Mouse (Mus musculus) hindbrain, embryonic 11.5 days (tissue): ENCODE data around the gene Paqr5. TPM values are rescaled to one million over a fixed set of nuclear protein-coding genes. Genes with fewer than 3 reads are reported as not detected.

Source experiments
- ATAC-seq: fragments of 200-750 bp; cut with Nextera tagmentation; 2 replicates; pipeline ENCODE4 v1.8.0; 2017; ENCODE audit warnings: mild to moderate bottlenecking, moderate TSS enrichment, moderate library complexity; ENCODE audit not compliant: low FRiP score
- DNase-seq: peaks from one replicate; pipeline ENCODE4 v3.0.0-alpha.2; 2015; ENCODE audit warnings: low spot score
- H3K27ac ChIP-seq: fragments of 300-500 bp; sonication (generic); 2 replicates; pipeline ENCODE4 v1.5.1; 2014; ENCODE audit warnings: mild to moderate bottlenecking, low read depth, low read length
- H3K27me3 ChIP-seq: fragments of 300-500 bp; sonication (generic); 2 replicates; pipeline ENCODE4 v1.6.1; 2014; ENCODE audit warnings: mild to moderate bottlenecking, low read length, moderate library complexity, mixed read lengths; ENCODE audit not compliant: control insufficient read depth, insufficient read depth
- H3K36me3 ChIP-seq: fragments of 300-500 bp; sonication (generic); 2 replicates; pipeline ENCODE4 v1.6.1; 2014; ENCODE audit warnings: mild to moderate bottlenecking, low read length, moderate library complexity, mixed read lengths; ENCODE audit not compliant: control insufficient read depth, insufficient read depth
- H3K4me1 ChIP-seq: fragments of 300-500 bp; sonication (generic); replicated peaks from 2 replicates; pipeline ENCODE4 v1.6.1; 2014; ENCODE audit warnings: low read length, mixed read lengths; ENCODE audit not compliant: control insufficient read depth, insufficient read depth
- H3K4me2 ChIP-seq: fragments of 300-500 bp; sonication (generic); replicated peaks from 2 replicates; pipeline ENCODE4 v1.6.1; 2014; ENCODE audit warnings: mild to moderate bottlenecking, low read depth, low read length
- H3K4me3 ChIP-seq: fragments of 300-500 bp; sonication (generic); 2 replicates; pipeline ENCODE4 v1.5.1; 2014; ENCODE audit warnings: low read depth, low read length
- H3K9ac ChIP-seq: fragments of 300-500 bp; sonication (generic); 2 replicates; pipeline ENCODE4 v1.6.1; 2014; ENCODE audit warnings: low read depth, low read length
- H3K9me3 ChIP-seq: fragments of 300-500 bp; sonication (generic); 2 replicates; pipeline ENCODE4 v1.6.1; 2016; ENCODE audit warnings: low read length; ENCODE audit not compliant: control insufficient read depth
- WGBS: fragments of 180-500 bp; shearing (Covaris S2); extraction: QIAGEN DNeasy Blood & Tissue Kit; methylation state at CpG from one replicate; pipeline ENCODE4 v1.1.7; 2014; 5-methylcytosine and 5-hydroxymethylcytosine counted together
- polyA plus RNA-seq: library from polyadenylated mRNA; unstranded; fragments of >200 nt; fragmentation: Nextera tagmentation; extraction: Ambion mirVana; gene quantifications from 2 replicates; pipeline ENCODE4 v1.2.1, GENCODE M21; 2014

The Paqr5 gene
- polyA plus RNA-seq, 1 experiment from 2014 or later = 1.3 TPM

- H3K36me3 ChIP-seq = no peaks in the 10 kb centered on the region
- WGBS = 89% methylated on average over 14 of the region's 14 CpGs
- no peak overlapping the region for H3K9ac ChIP-seq
- no peak overlapping the region for H3K4me2 ChIP-seq
- DNase-seq (no peak), ATAC-seq (no peak)
- H3K9me3 ChIP-seq = no peaks in the 10 kb centered on the region
- H3K4me1 ChIP-seq = no peaks in the 10 kb centered on the region
- no peak overlapping the region for H3K27ac ChIP-seq
- no peaks in the 10 kb centered on the region for H3K27me3 ChIP-seq
- no peak overlapping the region for H3K4me3 ChIP-seq
Observed at GRCm38 (mm10) chr9:62018229-62019093, 8.2 kb downstream of the Paqr5 start.

GRCm38 (mm10) chr9:62017329-62017728, 9.3 kb downstream of the Paqr5 start:
- Histone ChIP-seq H3K9ac (no peak overlapping the region), H3K36me3 (no peaks in the 10 kb centered on the region), H3K27me3 (no peaks in the 10 kb centered on the region), H3K4me3 (no peak overlapping the region), H3K4me2 (no peak overlapping the region), H3K9me3 (no peaks in the 10 kb centered on the region), H3K4me1 (no peaks in the 10 kb centered on the region), H3K27ac (no peak overlapping the region)
- no peak for ATAC-seq
- no peak for DNase-seq
- WGBS = 84% methylated on average over 6 of the region's 6 CpGs

- H3K4me1 ChIP-seq = no peaks in the 10 kb centered on the region
- H3K4me3 ChIP-seq = no peak overlapping the region
- no peak overlapping the region for H3K4me2 ChIP-seq
- DNase-seq = no peak
- H3K27me3 ChIP-seq = no peaks in the 10 kb centered on the region
- no peaks in the 10 kb centered on the region for H3K36me3 ChIP-seq
- no peak overlapping the region for H3K9ac ChIP-seq
- H3K27ac ChIP-seq = no peak overlapping the region
- no peak for ATAC-seq
- H3K9me3 ChIP-seq = no peaks in the 10 kb centered on the region
- WGBS = 65% methylated on average over 3 of the region's 3 CpGs
Observed at GRCm38 (mm10) chr9:62015504-62015903, 11.2 kb downstream of the Paqr5 start.

GRCm38 (mm10) chr9:62013316-62014097, 13.1 kb downstream of the Paqr5 start:
- no peak for DNase-seq
- 74% methylated on average over 12 of the region's 12 CpGs for WGBS
- no peak overlapping the region for H3K9ac ChIP-seq
- H3K9me3 ChIP-seq = no peaks in the 10 kb centered on the region
- H3K27me3 ChIP-seq = no peaks in the 10 kb centered on the region
- H3K4me3 ChIP-seq = no peak overlapping the region
- H3K36me3 ChIP-seq = no peaks in the 10 kb centered on the region
- H3K4me2 ChIP-seq = no peak overlapping the region
- ATAC-seq = no peak
- H3K4me1 ChIP-seq = no peaks in the 10 kb centered on the region
- H3K27ac ChIP-seq = no peak overlapping the region

GRCm38 (mm10) chr9:62008360-62008759, 18.3 kb downstream of the Paqr5 start:
- no peak overlapping the region for H3K9ac ChIP-seq
- no peaks in the 10 kb centered on the region for H3K36me3 ChIP-seq
- peaks cover 2% of the 10 kb centered on the region; the same call in 1 of the 2 replicates for H3K4me1 ChIP-seq
- no peak overlapping the region for H3K4me3 ChIP-seq
- no peak overlapping the region for H3K27ac ChIP-seq
- H3K27me3 ChIP-seq = no peaks in the 10 kb centered on the region
- no peak for ATAC-seq
- 71% methylated on average over 5 of the region's 5 CpGs for WGBS
- H3K9me3 ChIP-seq = no peaks in the 10 kb centered on the region
- no peak overlapping the region for H3K4me2 ChIP-seq
- DNase-seq = no peak

- ATAC-seq (no peak), DNase-seq (no peak)
- no peaks in the 10 kb centered on the region for H3K9me3 ChIP-seq
- H3K4me2 ChIP-seq = no peak overlapping the region
- H3K27ac ChIP-seq = no peak overlapping the region
- 65% methylated on average over 4 of the region's 4 CpGs for WGBS
- H3K36me3 ChIP-seq = no peaks in the 10 kb centered on the region
- no peaks in the 10 kb centered on the region for H3K27me3 ChIP-seq
- H3K4me3 ChIP-seq = no peak overlapping the region
- peaks cover 2% of the 10 kb centered on the region; the same call in 1 of the 2 replicates for H3K4me1 ChIP-seq
- no peak overlapping the region for H3K9ac ChIP-seq
Observed at GRCm38 (mm10) chr9:62007028-62007427, 19.6 kb downstream of the Paqr5 start.

- no peaks in the 10 kb centered on the region for H3K9me3 ChIP-seq
- no peaks in the 10 kb centered on the region for H3K27me3 ChIP-seq
- no peak overlapping the region for H3K27ac ChIP-seq
- 23% methylated on average over 2 of the region's 2 CpGs for WGBS
- DNase-seq (peak; percentile 44), ATAC-seq (no peak)
- no peak overlapping the region for H3K4me2 ChIP-seq
- no peak overlapping the region for H3K9ac ChIP-seq
- H3K36me3 ChIP-seq = no peaks in the 10 kb centered on the region
- peaks cover 2% of the 10 kb centered on the region; the same call in 1 of the 2 replicates for H3K4me1 ChIP-seq
- no peak overlapping the region for H3K4me3 ChIP-seq
Observed at GRCm38 (mm10) chr9:62003611-62004010, 23.0 kb downstream of the Paqr5 start.

- Histone ChIP-seq H3K27ac (no peak overlapping the region), H3K4me1 (peaks cover 2% of the 10 kb centered on the region; the same call in 1 of the 2 replicates)
- ATAC-seq = no peak
Observed at GRCm38 (mm10) chr9:61999653-62000420, 26.8 kb downstream of the Paqr5 start.

More at GRCm38 (mm10) chr9:61999653-62000420, 26.8 kb downstream of the Paqr5 start:
- no peak for DNase-seq
- Histone ChIP-seq H3K9ac (no peak overlapping the region), H3K4me2 (no peak overlapping the region), H3K27me3 (no peaks in the 10 kb centered on the region), H3K9me3 (no peaks in the 10 kb centered on the region), H3K4me3 (no peak overlapping the region), H3K36me3 (no peaks in the 10 kb centered on the region)
- WGBS = 82% methylated on average over 6 of the region's 6 CpGs
